8 mouse cellular contexts compared by ENCODE assay signal in genomic region chr8:94214252-94215173, GRCm38 (mm10). TPM values are rescaled to one million over a fixed set of nuclear protein-coding genes. Genes with fewer than 3 reads are reported as not detected.
DNase-seq lines count a peak whose midpoint lies in the region; ATAC-seq lines count a peak whose summit lies in the region.

Gene Nup93 (plus strand): TSS chr8:94214564.

- no peaks in the 10 kb centered on the region for H3K27me3 ChIP-seq in hindbrain, embryonic 15.5 days

- DNase-seq in T-cell, adult 2 months (ENCODE audit: low spot score), result peak; percentile 90
- DNase-seq in cerebellum, postnatal 36 days, result peak; percentile 98 to 99
- DNase-seq in frontal cortex, postnatal 36 days (ENCODE audit: low spot score in 2 of 2), result peak; percentile 98 to 99
- DNase-seq in left cerebral cortex, adult 11 months (ENCODE audit: low spot score), result peak; percentile 98
- DNase-seq in lung, postnatal 4 days, result peak; percentile 98 to 99
- DNase-seq in retina, postnatal 7 days (ENCODE audit: low read depth, low spot score), result peak; percentile 95
- peak; percentile 91 for DNase-seq in urinary bladder, adult 2 months (ENCODE audit: low spot score)

- peak within 1 kb of the TSS; percentile 66 for H3K4me3 ChIP-seq in hindbrain, embryonic 15.5 days

- H3K27ac ChIP-seq in hindbrain, embryonic 15.5 days (replicated peaks), result peak within 1 kb of the TSS; percentile 78

- peak; percentile 96 for ATAC-seq in hindbrain, embryonic 15.5 days (ENCODE audit: low FRiP score, low read depth)

- under 1% methylated on average over 68 of the region's 68 CpGs for WGBS in hindbrain, embryonic 15.5 days

- peaks cover 25% of the 10 kb centered on the region for H3K4me1 ChIP-seq in hindbrain, embryonic 15.5 days (replicated peaks)

- H3K9ac ChIP-seq in hindbrain, embryonic 15.5 days, result peak within 1 kb of the TSS; percentile 51

- peak within 1 kb of the TSS; percentile 80 for H3K4me2 ChIP-seq in hindbrain, embryonic 15.5 days

- H3K36me3 ChIP-seq in hindbrain, embryonic 15.5 days, result no peaks in the 10 kb centered on the region

- no peaks in the 10 kb centered on the region for H3K9me3 ChIP-seq in hindbrain, embryonic 15.5 days

RNA-seq across cellular contexts. Expression of gene Nup93, which starts in this region (rescaled TPM):
- polyA plus RNA-seq in hindbrain, embryonic 15.5 days (2015; fragmentation: Nextera tagmentation; extraction: Ambion mirVana), result 58.1 and 58.9 TPM in 2 replicates
- 32.1 and 36.8 TPM in 2 replicates for polyA plus RNA-seq in urinary bladder, adult 2 months (2012; rRNA removed)

Comparison
In these comparisons a context has a peak if more than half of its experiments do, and no peak if none do; other contexts are left out.
1. Peak in every context shown above with its lines: DNase-seq, ATAC-seq, H3K4me3 ChIP-seq and H3K27ac ChIP-seq.